Mouse (Mus musculus) megakaryocyte progenitor cell, adult 5-6 weeks (primary cell): ENCODE data around the gene Rnf151. TPM values are rescaled to one million over a fixed set of nuclear protein-coding genes. Genes with fewer than 3 reads are reported as not detected.
A peak's percentile ranks its signal among the peaks of the same experiment; 100 is the strongest.

ENCODE experiments used
- ATAC-seq: replicated peaks from 2 replicates; pipeline ENCODE4 v1.8.0; 2016; ENCODE audit warnings: mild to moderate bottlenecking, moderate TSS enrichment, inconsistent platforms; ENCODE audit not compliant: poor library complexity
- total RNA-seq, 2 experiments: library from RNA; stranded (forward) in 1 of 2; stranded (reverse) in 1 of 2; fragments of 157-497, 149-512 nt in 1 of 2; fragments of 200-1000 nt in 1 of 2; gene quantifications; 2 replicates each; pipeline versions ENCODE4 v1.2.3 to v1.2.4; 2015 to 2017

The Rnf151 gene
- total RNA-seq (2015) (0.20 TPM in 1 of 2 replicates, not detected in the other), total RNA-seq (2017) (not detected in 2 replicates)

- ATAC-seq = no peak
Measured at GRCm38 (mm10) chr17:24717943-24718342, at the start of gene Rnf151, which contains the start of gene Rps2. TSS of gene Rnf151 (minus strand) at chr17:24718063. TSS of gene Rps2 (plus strand) at chr17:24718116.

GRCm38 (mm10) chr17:24766266-24766875 is 48.5 kb upstream of the Rnf151 start:
- no peak for ATAC-seq

GRCm38 (mm10) chr17:24765016-24765905 is 47.4 kb upstream of the Rnf151 start:
- ATAC-seq = no peak

GRCm38 (mm10) chr17:24761121-24761520 is 43.3 kb upstream of the Rnf151 start:
- no peak for ATAC-seq

GRCm38 (mm10) chr17:24757394-24757793 is 39.5 kb upstream of the Rnf151 start:
- no peak for ATAC-seq

- peak; percentile 46 for ATAC-seq
Measured at GRCm38 (mm10) chr17:24752415-24753394, 34.8 kb upstream of the Rnf151 start, which contains the start of gene Hs3st6. TSS of gene Hs3st6 (plus strand) at chr17:24752988.

GRCm38 (mm10) chr17:24751528-24751927 is 33.7 kb upstream of the Rnf151 start:
- ATAC-seq = no peak

GRCm38 (mm10) chr17:24746986-24747385 is 29.1 kb upstream of the Rnf151 start:
- ATAC-seq = no peak

GRCm38 (mm10) chr17:24745526-24746497 is 27.9 kb upstream of the Rnf151 start:
- peak; percentile 96 for ATAC-seq

GRCm38 (mm10) chr17:24744381-24744780 is 26.5 kb upstream of the Rnf151 start:
- ATAC-seq = no peak

GRCm38 (mm10) chr17:24743896-24744295 is 26.0 kb upstream of the Rnf151 start:
- no peak for ATAC-seq

GRCm38 (mm10) chr17:24742307-24742706 is 24.4 kb upstream of the Rnf151 start:
- ATAC-seq = peak; percentile 42

GRCm38 (mm10) chr17:24739926-24740325 is 22.1 kb upstream of the Rnf151 start:
- ATAC-seq = no peak

GRCm38 (mm10) chr17:24738238-24738637 is 20.4 kb upstream of the Rnf151 start:
- ATAC-seq = no peak

- ATAC-seq = peak; percentile 45
Measured at GRCm38 (mm10) chr17:24737135-24737810, 19.4 kb upstream of the Rnf151 start.

- ATAC-seq = peak; percentile 95
Measured at GRCm38 (mm10) chr17:24736330-24737051, 18.6 kb upstream of the Rnf151 start, which contains the start of gene Msrb1. TSS of gene Msrb1 (plus strand) at chr17:24736642.

- no peak for ATAC-seq
Measured at GRCm38 (mm10) chr17:24735446-24735845, 17.6 kb upstream of the Rnf151 start.

- no peak for ATAC-seq
Measured at GRCm38 (mm10) chr17:24734513-24734912, 16.6 kb upstream of the Rnf151 start.
